Mouse (Mus musculus) heart, postnatal 4 days (tissue): ENCODE measurements around the gene Gorasp1. TPM values are rescaled to one million over a fixed set of nuclear protein-coding genes. Genes with fewer than 3 reads are reported as not detected.
A peak's percentile ranks its signal among the peaks of the same experiment; 100 is the strongest.

Experiments
- DNase-seq: peaks from one replicate; pipeline ENCODE4 v3.0.0; 2021
- total RNA-seq, 2 experiments: library from RNA; stranded (reverse); gene quantifications; 2 replicates each; pipeline ENCODE4 v1.2.3; 2021

Gene Gorasp1
- total RNA-seq, 2 experiments from 2014 or later = 15.2 to 16.0 TPM

- no peak for DNase-seq
Measured at GRCm38 (mm10) chr9:119925729-119926128, 11.6 kb downstream of the Gorasp1 start.

- no peak for DNase-seq
Measured at GRCm38 (mm10) chr9:119925120-119925657, 12.2 kb downstream of the Gorasp1 start.

DNA sequence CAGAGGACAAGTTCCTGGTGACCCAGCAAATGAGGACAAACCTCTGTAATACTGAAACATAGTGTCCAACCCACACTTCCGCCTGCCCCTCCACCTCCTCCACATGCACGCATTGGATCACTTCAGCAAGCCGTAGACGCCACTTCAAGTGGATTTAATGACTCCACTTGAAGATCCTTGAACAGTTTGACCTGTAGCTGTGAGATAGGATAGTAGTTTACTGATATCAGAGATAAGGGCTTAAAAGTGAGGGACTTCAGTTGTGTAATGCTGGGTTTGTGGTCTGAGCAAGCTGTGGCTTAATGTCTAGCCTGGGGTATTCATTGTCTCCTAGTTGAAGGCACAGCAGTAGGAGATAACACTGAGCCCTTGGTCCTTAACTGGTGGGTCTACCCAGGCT lies 13.9 kb downstream of the Gorasp1 start:
- DNase-seq = no peak

DNA sequence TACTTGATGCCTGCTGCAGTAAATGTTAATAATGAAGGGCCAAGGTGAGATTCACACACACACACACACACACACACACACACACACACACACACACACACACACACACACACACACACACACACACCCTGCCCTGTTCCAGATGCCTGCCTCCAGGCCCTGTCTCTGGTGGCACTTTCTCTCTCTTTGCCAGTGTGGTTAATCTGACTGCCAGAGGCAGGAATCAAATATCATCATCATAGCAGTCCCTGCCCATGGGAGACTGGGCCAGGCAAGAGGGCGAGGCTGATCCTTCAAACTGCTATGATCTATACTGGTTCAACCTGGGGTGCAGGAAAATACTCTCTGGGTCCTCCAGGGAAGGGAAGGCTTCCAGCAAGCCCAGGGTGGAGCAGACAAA lies 17.5 kb downstream of the Gorasp1 start:
- DNase-seq = no peak

DNA sequence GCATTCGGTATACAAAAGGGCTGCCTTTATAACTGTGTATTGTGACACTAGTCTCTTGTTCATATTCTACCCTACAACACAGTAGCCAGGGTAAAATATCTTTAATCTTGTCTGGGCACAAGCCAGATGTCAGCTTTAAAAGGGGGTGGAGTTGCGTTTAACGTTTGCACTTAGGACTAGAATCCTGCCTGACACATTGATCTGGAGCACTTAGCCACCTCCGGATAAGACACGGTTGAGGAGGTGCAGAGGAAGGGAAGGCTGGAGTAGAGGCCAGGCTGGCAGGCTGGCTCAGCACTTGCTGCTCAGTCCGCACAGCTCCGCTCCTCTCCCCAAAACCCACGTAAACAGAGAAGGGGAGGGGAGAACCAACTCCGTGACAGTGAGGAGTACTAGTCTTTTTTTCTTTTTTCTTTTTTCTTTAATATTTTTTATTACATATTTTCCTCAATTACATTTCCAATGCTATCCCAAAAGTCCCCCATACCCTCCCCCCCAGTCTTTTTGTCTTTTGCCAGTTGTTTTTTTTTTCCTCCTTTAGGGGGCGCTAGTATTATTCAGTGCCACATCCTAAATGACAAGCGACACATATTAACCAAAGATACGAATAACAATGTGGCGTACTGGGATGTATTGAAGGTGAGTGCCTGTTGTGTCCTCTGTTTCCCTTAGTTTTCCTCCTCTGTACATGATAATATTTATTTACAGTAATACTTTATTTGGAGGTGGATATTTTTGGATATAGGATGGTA lies 24.1 kb downstream of the Gorasp1 start:
- DNase-seq = no peak

- no peak for DNase-seq
Measured at GRCm38 (mm10) chr9:119909931-119910330, 27.4 kb downstream of the Gorasp1 start.

- no peak for DNase-seq
Measured at GRCm38 (mm10) chr9:119908708-119909107, 28.7 kb downstream of the Gorasp1 start.

DNA sequence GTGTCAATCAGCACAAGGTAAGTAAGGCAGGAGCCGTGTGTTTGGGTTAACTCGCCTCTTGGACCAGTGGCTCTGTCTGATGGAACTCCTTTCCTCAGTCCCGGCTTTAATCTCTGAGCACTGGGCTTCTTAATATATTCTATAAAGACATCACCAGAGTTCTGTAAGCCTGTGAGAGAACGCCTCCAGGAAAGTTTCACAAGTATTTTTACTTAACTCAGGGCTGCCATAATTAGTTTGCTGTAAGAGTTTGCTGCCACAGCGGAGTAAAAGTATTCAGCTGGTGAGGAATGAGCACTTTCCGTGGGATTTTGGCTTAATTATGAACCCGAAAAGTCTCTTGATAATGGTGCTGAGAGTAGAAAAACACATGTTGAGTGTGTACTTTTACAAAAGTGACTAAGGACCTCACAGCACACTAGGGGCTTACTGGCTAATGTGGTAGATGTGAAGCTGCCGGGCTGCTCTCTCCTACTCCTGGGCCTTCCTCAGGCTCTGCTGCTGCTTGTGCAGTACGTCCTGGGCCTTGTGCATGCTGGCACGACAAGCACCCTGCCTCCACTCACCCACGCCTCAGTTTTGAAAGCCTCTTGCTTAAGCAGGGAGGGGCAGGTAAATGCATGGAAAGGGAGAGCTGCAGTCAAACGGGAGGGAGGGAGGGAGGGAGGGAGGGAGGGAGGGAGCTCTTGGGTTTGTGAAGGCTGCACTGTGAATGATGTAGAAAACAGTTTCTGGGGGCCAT lies 34.8 kb downstream of the Gorasp1 start:
- DNase-seq = no peak

DNA sequence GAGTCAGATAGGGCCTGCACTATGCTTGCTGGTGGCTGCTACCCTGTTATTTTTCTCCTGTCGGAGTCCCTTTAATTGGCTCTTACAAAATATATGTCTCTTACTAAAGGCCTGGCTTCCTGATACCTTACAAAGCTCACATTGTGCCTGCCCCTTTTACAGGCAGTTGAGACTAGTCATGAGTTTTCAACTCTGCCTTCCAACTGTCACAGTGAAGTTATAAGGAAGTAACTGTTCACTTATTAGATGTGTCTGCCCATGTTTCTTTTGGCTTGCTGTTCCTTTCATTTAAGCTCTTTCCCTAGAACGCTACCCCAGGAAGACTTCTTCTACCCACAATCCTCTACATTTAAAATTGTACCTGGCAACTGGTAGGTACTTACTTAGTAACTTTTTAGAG lies 37.9 kb downstream of the Gorasp1 start:
- no peak for DNase-seq

- DNase-seq = peak; percentile 57
Measured at GRCm38 (mm10) chr9:119895040-119895721, 42.2 kb downstream of the Gorasp1 start.

DNA sequence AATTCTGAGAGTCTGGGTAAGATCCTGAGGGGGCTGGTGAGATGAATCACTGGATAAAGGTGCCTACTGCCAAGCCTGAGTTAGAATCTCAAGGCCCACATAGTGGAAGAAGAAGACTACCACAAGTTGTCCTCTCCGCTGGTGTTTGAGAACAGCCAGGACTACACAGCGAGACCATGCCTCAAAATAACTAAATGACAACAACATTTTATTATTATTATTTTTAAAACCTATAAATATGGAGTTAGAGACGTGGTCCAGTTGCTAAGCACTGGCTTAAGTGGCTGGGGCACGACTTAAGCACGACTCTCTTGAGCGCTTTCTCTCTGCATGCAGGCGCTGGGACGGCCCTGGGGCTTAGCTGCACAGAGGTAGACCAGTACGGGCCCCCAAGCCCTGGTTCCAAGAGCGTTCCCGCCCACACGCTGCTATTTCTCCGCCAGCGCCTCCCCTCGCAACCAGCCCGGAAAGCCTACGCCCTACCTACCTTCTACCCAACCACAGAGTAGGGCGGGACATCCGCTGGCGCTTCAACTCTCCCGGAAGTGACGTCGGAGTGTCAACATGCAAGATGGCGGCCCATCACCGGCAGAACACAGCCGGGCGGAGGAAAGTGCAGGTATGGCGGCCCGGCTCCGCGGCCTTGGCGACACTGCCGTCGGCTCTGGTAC lies 42.9 kb downstream of the Gorasp1 start, which contains the start of gene Wdr48:
Wdr48 (plus strand) TSS at position 540 of the 671 bp plus-strand sequence.
- DNase-seq = peak; percentile 98

DNA sequence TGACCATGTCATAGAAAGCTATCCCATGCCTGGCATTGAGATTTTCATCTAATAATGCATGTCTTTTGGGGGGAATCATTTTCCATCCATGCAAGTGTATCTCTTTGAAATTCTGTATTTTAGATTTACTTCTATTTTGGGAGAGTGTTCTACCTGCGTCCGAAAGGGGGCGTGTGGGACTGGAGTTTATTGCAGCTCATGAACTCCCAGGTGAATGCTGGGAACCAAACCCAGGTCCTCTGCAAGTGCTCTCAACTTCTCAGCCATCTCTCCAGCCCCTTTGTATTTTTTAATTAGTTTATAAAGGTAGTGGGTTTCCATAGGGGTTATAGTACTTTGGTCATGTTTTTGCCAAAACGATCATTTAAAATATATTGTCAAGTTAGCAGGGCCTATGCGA lies 43.5 kb downstream of the Gorasp1 start:
- DNase-seq = no peak

DNA sequence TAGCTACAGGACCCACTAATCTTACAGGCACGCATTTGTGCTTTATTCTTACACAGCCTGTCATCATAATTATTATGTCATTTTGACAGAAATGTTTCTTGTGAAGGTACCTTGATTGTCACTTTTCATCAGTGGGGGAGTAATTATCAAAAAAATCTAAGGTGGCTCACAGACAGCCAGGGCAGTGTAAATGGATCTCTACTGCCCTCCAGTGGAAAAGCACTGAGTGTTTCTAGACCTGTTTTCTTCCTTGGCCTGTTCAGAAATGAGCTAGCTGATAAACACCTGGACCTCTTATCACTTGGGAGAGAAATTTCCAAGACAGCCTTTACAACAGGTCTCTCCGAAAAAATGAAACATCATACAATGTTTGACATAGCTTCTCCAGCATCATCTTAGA lies 46.7 kb downstream of the Gorasp1 start:
- peak; percentile 30 for DNase-seq

GRCm38 (mm10) chr9:119889446-119889845 lies 47.9 kb downstream of the Gorasp1 start:
- DNase-seq = no peak

DNA sequence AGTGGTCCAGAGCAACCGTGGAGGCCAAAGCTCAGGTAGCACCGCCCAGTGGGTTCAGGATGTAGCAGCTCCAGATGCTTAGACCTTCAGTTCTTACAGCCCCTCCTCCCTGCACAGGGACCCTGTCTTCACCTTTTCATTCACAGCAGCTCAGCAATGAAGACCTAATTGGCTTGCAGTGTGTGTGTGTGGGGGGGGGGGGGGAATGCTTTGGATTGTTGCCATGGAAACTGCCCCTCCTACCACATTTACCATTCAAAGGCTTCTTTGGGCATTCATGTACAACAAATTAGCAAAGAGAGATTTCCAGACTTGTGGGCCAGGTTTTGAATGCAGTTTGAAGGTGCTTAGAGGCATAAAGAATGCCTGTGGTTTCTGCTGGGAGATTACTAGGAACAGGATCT lies 48.5 kb downstream of the Gorasp1 start:
- no peak for DNase-seq

DNA sequence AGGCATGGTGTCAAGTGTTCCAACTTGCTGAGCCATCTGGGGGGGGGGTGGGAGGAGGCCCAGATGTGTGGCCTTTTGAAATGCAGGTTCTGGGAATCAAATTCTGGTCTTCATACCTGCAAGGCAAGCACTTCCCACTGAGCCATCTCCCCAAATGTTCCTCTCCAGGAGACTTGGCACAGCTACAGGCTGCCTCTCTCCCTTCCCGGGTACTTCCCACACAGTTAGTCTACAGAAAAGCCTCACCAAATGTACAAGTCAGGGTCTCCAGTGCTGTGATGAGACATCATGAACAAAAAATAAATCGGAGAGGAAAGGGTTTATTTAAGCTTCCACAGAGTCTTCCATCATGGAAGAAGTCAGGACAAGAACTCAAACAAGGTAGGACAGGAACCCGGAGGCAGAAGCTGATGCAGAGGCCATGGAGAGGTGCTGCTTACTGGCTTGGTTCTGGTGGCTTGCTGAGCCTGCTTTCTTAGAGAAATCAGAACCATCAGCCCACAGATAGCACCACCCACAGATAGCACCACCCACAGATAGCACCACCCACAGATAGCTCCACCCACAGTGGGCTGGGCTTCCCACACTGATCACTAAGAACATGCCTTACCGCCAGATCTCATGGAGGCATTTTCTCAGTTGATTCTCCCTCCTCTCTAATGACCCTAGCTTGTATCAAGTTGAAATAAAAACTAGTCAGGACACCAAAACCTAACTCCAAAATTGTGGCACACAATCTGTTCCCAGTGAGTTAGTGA lies 50.0 kb downstream of the Gorasp1 start:
- peak; percentile 1 for DNase-seq

Other genes with a start within 250 kb of the Gorasp1 start
- gene Scn10a, start 218.2 kb downstream of the Gorasp1 start, total RNA-seq = 1 to 10 TPM; 1.7 to 1.8 TPM
- under 1 TPM; 0.09 to 0.14 TPM for gene Scn11a, start 112.1 kb downstream of the Gorasp1 start, total RNA-seq
- gene Wdr48, start 42.7 kb downstream of the Gorasp1 start, total RNA-seq = 10 to 100 TPM; 30.9 to 32.5 TPM
- gene Ttc21a, start within 50 bp of the Gorasp1 start, total RNA-seq = under 1 TPM in 1 of 2 experiments, not detected in 1; 0.07 TPM
- gene Csrnp1, start 47.1 kb upstream of the Gorasp1 start, total RNA-seq = 10 to 100 TPM; 17.4 to 17.7 TPM
- 100 to 1,000 TPM; 162 to 169 TPM for gene Xirp1, start 86.0 kb upstream of the Gorasp1 start, total RNA-seq
- 1 to 10 TPM; 4.8 to 6.5 TPM for gene Cx3cr1, start 132.3 kb upstream of the Gorasp1 start, total RNA-seq
- gene Ccr8, start 154.5 kb upstream of the Gorasp1 start, total RNA-seq = not detected
- 1 to 10 TPM; 8.3 to 8.8 TPM for gene Slc25a38, start 172.8 kb upstream of the Gorasp1 start, total RNA-seq
- gene Rpsa, start 190.1 kb upstream of the Gorasp1 start, total RNA-seq = 100 to 1,000 TPM; 837 to 845 TPM
- gene Mobp, start 212.1 kb upstream of the Gorasp1 start, total RNA-seq = not detected